Mouse (Mus musculus) forebrain, embryonic 15.5 days (tissue): ENCODE results near the gene Akna. TPM values are rescaled to one million over a fixed set of nuclear protein-coding genes. Genes with fewer than 3 reads are reported as not detected.
A peak's percentile ranks its signal among the peaks of the same experiment; 100 is the strongest.

Experiments used
- ATAC-seq: fragments of 200-750 bp; cut with Nextera tagmentation; replicated peaks from 2 replicates; pipeline ENCODE4 v1.8.0; 2017; ENCODE audit warnings: mild to moderate bottlenecking, moderate TSS enrichment, moderate library complexity
- H3K27ac ChIP-seq: fragments of 300-500 bp; sonication (generic); replicated peaks from 2 replicates; pipeline ENCODE4 v1.5.1; 2015; ENCODE audit warnings: mild to moderate bottlenecking, inconsistent platforms
- H3K27me3 ChIP-seq: fragments of 300-500 bp; sonication (generic); 2 replicates; pipeline ENCODE4 v1.6.1; 2015; ENCODE audit warnings: inconsistent platforms
- H3K36me3 ChIP-seq: fragments of 300-500 bp; sonication (generic); 2 replicates; pipeline ENCODE4 v1.6.1; 2015; ENCODE audit warnings: mild to moderate bottlenecking, inconsistent platforms
- H3K4me1 ChIP-seq: fragments of 300-500 bp; sonication (generic); 2 replicates; pipeline ENCODE4 v1.6.1; 2015; ENCODE audit warnings: inconsistent platforms
- H3K4me2 ChIP-seq: fragments of 300-500 bp; sonication (generic); replicated peaks from 2 replicates; pipeline ENCODE4 v1.6.1; 2015; ENCODE audit warnings: mild to moderate bottlenecking, inconsistent platforms
- H3K4me3 ChIP-seq: fragments of 300-500 bp; sonication (generic); 2 replicates; pipeline ENCODE4 v1.5.1; 2015; ENCODE audit warnings: mild to moderate bottlenecking, inconsistent platforms
- H3K9ac ChIP-seq: fragments of 300-500 bp; sonication (generic); replicated peaks from 2 replicates; pipeline ENCODE4 v1.6.1; 2015; ENCODE audit warnings: mild to moderate bottlenecking, inconsistent platforms
- H3K9me3 ChIP-seq: fragments of 300-500 bp; sonication (generic); 2 replicates; pipeline ENCODE4 v1.6.1; 2016; ENCODE audit warnings: inconsistent platforms
- WGBS: fragments of 180-500 bp; shearing (Covaris S2); methylation state at CpG from one replicate; pipeline ENCODE4 v1.1.7; 2015; ENCODE audit warnings: mixed read lengths; 5-methylcytosine and 5-hydroxymethylcytosine counted together
- polyA plus RNA-seq: library from polyadenylated mRNA; unstranded; fragments of >200 nt; fragmentation: Nextera tagmentation; extraction: Ambion mirVana; gene quantifications from 2 replicates; pipeline ENCODE4 v1.2.1, GENCODE M21; 2015

Akna gene
- polyA plus RNA-seq, result 12.4 and 16.0 TPM in 2 replicates

GRCm38 (mm10) chr4:63403040-63403959 lies at the start of gene Akna:
Akna (minus strand) TSS chr4:63403354.
- H3K9me3 ChIP-seq, result no peaks in the 10 kb centered on the region
- WGBS, result 5% methylated on average over 17 of the region's 17 CpGs

GRCm38 (mm10) chr4:63452555-63452954 lies 49.4 kb upstream of the Akna start:
- ATAC-seq, result 0 out of 2 replicates have a peak, but pooled peaks have one; percentile 27
- Histone ChIP-seq H3K4me2 (no peak overlapping the region), H3K4me1 (no peaks in the 10 kb centered on the region), H3K9ac (no peak overlapping the region), H3K27me3 (no peaks in the 10 kb centered on the region; the same call in 1 of the 2 replicates), H3K9me3 (no peaks in the 10 kb centered on the region), H3K4me3 (no peak overlapping the region), H3K27ac (no peak overlapping the region), H3K36me3 (no peaks in the 10 kb centered on the region)
- 41% methylated on average over 3 of the region's 3 CpGs for WGBS

More at GRCm38 (mm10) chr4:63403040-63403959, at the start of gene Akna:
- no peaks in the 10 kb centered on the region for H3K36me3 ChIP-seq
- H3K27ac ChIP-seq, result peak within 1 kb of the TSS; percentile 84
- H3K9ac ChIP-seq, result peak within 1 kb of the TSS; percentile 20
- peak; percentile 83 for ATAC-seq
- H3K4me3 ChIP-seq, result peak within 1 kb of the TSS; percentile 19
- H3K27me3 ChIP-seq, result no peaks in the 10 kb centered on the region
- peak within 1 kb of the TSS; percentile 36 for H3K4me2 ChIP-seq
- H3K4me1 ChIP-seq, result peaks cover 91% of the 10 kb centered on the region

GRCm38 (mm10) chr4:63450551-63450950 lies 47.4 kb upstream of the Akna start:
- Histone ChIP-seq H3K27ac (no peak overlapping the region), H3K9ac (no peak overlapping the region), H3K4me3 (no peak overlapping the region), H3K9me3 (no peaks in the 10 kb centered on the region), H3K4me2 (no peak overlapping the region), H3K27me3 (no peaks in the 10 kb centered on the region; the same call in 1 of the 2 replicates), H3K4me1 (no peaks in the 10 kb centered on the region), H3K36me3 (no peaks in the 10 kb centered on the region)
- WGBS, result 71% methylated on average over 5 of the region's 5 CpGs
- ATAC-seq, result no peak

- peak; percentile 60; the same call in 1 of the 2 replicates for ATAC-seq
- Histone ChIP-seq H3K4me1 (no peaks in the 10 kb centered on the region), H3K4me3 (no peak overlapping the region), H3K9me3 (no peaks in the 10 kb centered on the region), H3K27me3 (no peaks in the 10 kb centered on the region), H3K4me2 (no peak overlapping the region), H3K36me3 (no peaks in the 10 kb centered on the region), H3K9ac (no peak overlapping the region), H3K27ac (0 out of 2 replicates have a peak overlapping the region, but pooled peaks have one; percentile 28)
- WGBS, result 63% methylated on average over 10 of the region's 10 CpGs
These were observed 41.4 kb upstream of the Akna start for GRCm38 (mm10) chr4:63444362-63445066.

- Histone ChIP-seq H3K9me3 (no peaks in the 10 kb centered on the region), H3K4me2 (no peak overlapping the region), H3K27ac (no peak overlapping the region), H3K9ac (no peak overlapping the region), H3K36me3 (no peaks in the 10 kb centered on the region), H3K27me3 (no peaks in the 10 kb centered on the region), H3K4me3 (no peak overlapping the region), H3K4me1 (no peaks in the 10 kb centered on the region)
- ATAC-seq, result no peak
- WGBS, result 95% methylated on average over 2 of the region's 2 CpGs
These were observed 39.9 kb upstream of the Akna start for GRCm38 (mm10) chr4:63443101-63443500.

- 82% methylated on average over 7 of the region's 7 CpGs for WGBS
- H3K9ac ChIP-seq, result no peak overlapping the region
- no peak for ATAC-seq
- H3K36me3 ChIP-seq, result no peaks in the 10 kb centered on the region
- H3K27me3 ChIP-seq, result no peaks in the 10 kb centered on the region
- H3K9me3 ChIP-seq, result no peaks in the 10 kb centered on the region
- H3K27ac ChIP-seq, result no peak overlapping the region
- no peaks in the 10 kb centered on the region for H3K4me1 ChIP-seq
- H3K4me3 ChIP-seq, result no peak overlapping the region
- H3K4me2 ChIP-seq, result no peak overlapping the region
These were observed 38.5 kb upstream of the Akna start for GRCm38 (mm10) chr4:63441616-63442015.

GRCm38 (mm10) chr4:63440262-63440661 lies 37.1 kb upstream of the Akna start:
- Histone ChIP-seq H3K36me3 (no peaks in the 10 kb centered on the region), H3K27me3 (no peaks in the 10 kb centered on the region), H3K9ac (no peak overlapping the region), H3K27ac (no peak overlapping the region), H3K4me1 (no peaks in the 10 kb centered on the region), H3K4me3 (no peak overlapping the region), H3K9me3 (no peaks in the 10 kb centered on the region), H3K4me2 (no peak overlapping the region)
- 69% methylated on average over 7 of the region's 7 CpGs for WGBS
- ATAC-seq, result no peak

GRCm38 (mm10) chr4:63437968-63438367 lies 34.8 kb upstream of the Akna start:
- Histone ChIP-seq H3K4me3 (no peak overlapping the region), H3K9me3 (no peaks in the 10 kb centered on the region), H3K27ac (no peak overlapping the region), H3K4me1 (no peaks in the 10 kb centered on the region), H3K4me2 (no peak overlapping the region), H3K27me3 (no peaks in the 10 kb centered on the region), H3K36me3 (no peaks in the 10 kb centered on the region), H3K9ac (no peak overlapping the region)
- 80% methylated on average over 5 of the region's 5 CpGs for WGBS
- ATAC-seq, result no peak

- H3K4me1 ChIP-seq, result no peaks in the 10 kb centered on the region
- H3K4me3 ChIP-seq, result no peak overlapping the region
- no peak overlapping the region for H3K9ac ChIP-seq
- no peaks in the 10 kb centered on the region for H3K9me3 ChIP-seq
- 70% methylated on average over 16 of the region's 16 CpGs for WGBS
- H3K4me2 ChIP-seq, result no peak overlapping the region
- ATAC-seq, result no peak
- no peak overlapping the region for H3K27ac ChIP-seq
- no peaks in the 10 kb centered on the region for H3K27me3 ChIP-seq
- H3K36me3 ChIP-seq, result no peaks in the 10 kb centered on the region
These were observed 34.1 kb upstream of the Akna start for GRCm38 (mm10) chr4:63437119-63437815.

- Histone ChIP-seq H3K27ac (no peak overlapping the region), H3K9ac (no peak overlapping the region), H3K9me3 (no peaks in the 10 kb centered on the region), H3K27me3 (no peaks in the 10 kb centered on the region), H3K36me3 (no peaks in the 10 kb centered on the region), H3K4me2 (no peak overlapping the region), H3K4me3 (no peak overlapping the region), H3K4me1 (no peaks in the 10 kb centered on the region)
- no peak for ATAC-seq
- whole genome bisulfite sequencing, result 85% methylated on average over 9 of the region's 9 CpGs
These were observed 32.2 kb upstream of the Akna start for GRCm38 (mm10) chr4:63435402-63435801.

- H3K9ac ChIP-seq, result no peak overlapping the region
- H3K36me3 ChIP-seq, result no peaks in the 10 kb centered on the region
- ATAC-seq, result no peak
- no peaks in the 10 kb centered on the region for H3K4me1 ChIP-seq
- no peak overlapping the region for H3K4me3 ChIP-seq
- H3K27me3 ChIP-seq, result no peaks in the 10 kb centered on the region
- no peak overlapping the region for H3K4me2 ChIP-seq
- no peaks in the 10 kb centered on the region for H3K9me3 ChIP-seq
- no peak overlapping the region for H3K27ac ChIP-seq
- 79% methylated on average over 5 of the region's 5 CpGs for WGBS
These were observed 27.9 kb upstream of the Akna start for GRCm38 (mm10) chr4:63431098-63431497.

- WGBS, result 50% methylated on average over 3 of the region's 3 CpGs
- H3K27me3 ChIP-seq, result no peaks in the 10 kb centered on the region
These were observed 27.2 kb upstream of the Akna start for GRCm38 (mm10) chr4:63430357-63430756.

More at GRCm38 (mm10) chr4:63430357-63430756, 27.2 kb upstream of the Akna start:
- Histone ChIP-seq H3K9ac (no peak overlapping the region), H3K27ac (no peak overlapping the region), H3K36me3 (no peaks in the 10 kb centered on the region), H3K4me2 (no peak overlapping the region), H3K9me3 (no peaks in the 10 kb centered on the region), H3K4me3 (no peak overlapping the region), H3K4me1 (no peaks in the 10 kb centered on the region)
- no peak for ATAC-seq
